Mouse (Mus musculus): ENCODE data around the gene Gm28036.

GRCm38 (mm10) chr2:156111358-156112079, 15.4 kb downstream of the Gm28036 start, which contains the start of the genes Cpne1 and Rbm12:
- no peak for TF ChIP-seq ZNF384 (IDR thresholded peaks at IDR 0.05; ENCODE audit: low read depth, low read length)
- TF ChIP-seq HCFC1 (IDR thresholded peaks at IDR 0.05; ENCODE audit: borderline replicate concordance, insufficient read depth, low read length), result peak; percentile 16; the same call in 1 of the 2 replicates
- no peak for TF ChIP-seq MAFK (IDR thresholded peaks at IDR 0.05; ENCODE audit: insufficient read depth, low read depth, low read length)

All from ES-E14 (cell line).